Mouse (Mus musculus) hindbrain, embryonic 14.5 days (tissue): ENCODE results near the gene Rexo5. TPM values are rescaled to one million over a fixed set of nuclear protein-coding genes. Genes with fewer than 3 reads are reported as not detected.

Source experiments
- ATAC-seq: fragments of 200-750 bp; cut with Nextera tagmentation; 2 replicates; pipeline ENCODE4 v1.8.0; 2017; ENCODE audit warnings: moderate number of reproducible peaks, mild to moderate bottlenecking, moderate TSS enrichment, moderate library complexity; ENCODE audit not compliant: low FRiP score
- DNase-seq: peaks from one replicate; pipeline ENCODE4 v3.0.0-alpha.2; 2015; ENCODE audit warnings: low spot score
- H3K27ac ChIP-seq: fragments of 300-500 bp; sonication (generic); 2 replicates; pipeline ENCODE4 v1.5.1; 2014; ENCODE audit warnings: mild to moderate bottlenecking, moderate library complexity
- H3K27me3 ChIP-seq: fragments of 300-500 bp; sonication (generic); 2 replicates; pipeline ENCODE4 v1.6.1; 2014; ENCODE audit warnings: mild to moderate bottlenecking, low read length, mixed read lengths; ENCODE audit not compliant: control insufficient read depth, insufficient read depth
- H3K36me3 ChIP-seq: fragments of 300-500 bp; sonication (generic); replicated peaks from 2 replicates; pipeline ENCODE4 v1.6.1; 2014; ENCODE audit not compliant: control insufficient read depth, insufficient read depth
- H3K4me1 ChIP-seq: fragments of 300-500 bp; sonication (generic); replicated peaks from 2 replicates; pipeline ENCODE4 v1.6.1; 2014; ENCODE audit warnings: antibody characterized with exemption, low read length, mixed read lengths; ENCODE audit not compliant: control insufficient read depth, insufficient read depth
- H3K4me2 ChIP-seq: fragments of 300-500 bp; sonication (generic); replicated peaks from 2 replicates; pipeline ENCODE4 v1.6.1; 2014; ENCODE audit warnings: mild to moderate bottlenecking, moderate library complexity
- H3K4me3 ChIP-seq: fragments of 300-500 bp; sonication (generic); replicated peaks from 2 replicates; pipeline ENCODE4 v1.5.1; 2014; ENCODE audit warnings: mild to moderate bottlenecking, low read length
- H3K9ac ChIP-seq: fragments of 300-500 bp; sonication (generic); 2 replicates; pipeline ENCODE4 v1.6.1; 2014
- H3K9me3 ChIP-seq: fragments of 300-500 bp; sonication (generic); 2 replicates; pipeline ENCODE4 v1.6.1; 2016; ENCODE audit warnings: low read length; ENCODE audit not compliant: control insufficient read depth
- WGBS: fragments of 180-500 bp; shearing (Covaris S2); extraction: QIAGEN DNeasy Blood & Tissue Kit; methylation state at CpG from one replicate; pipeline ENCODE4 v1.1.7; 2014; 5-methylcytosine and 5-hydroxymethylcytosine counted together
- polyA plus RNA-seq: library from polyadenylated mRNA; unstranded; fragments of >200 nt; fragmentation: Nextera tagmentation; extraction: Ambion mirVana; gene quantifications from 2 replicates; pipeline ENCODE4 v1.2.1, GENCODE M21; 2014

Gene Rexo5
- polyA plus RNA-seq, 1 experiment from 2014 or later, result 9.1 TPM

DNA sequence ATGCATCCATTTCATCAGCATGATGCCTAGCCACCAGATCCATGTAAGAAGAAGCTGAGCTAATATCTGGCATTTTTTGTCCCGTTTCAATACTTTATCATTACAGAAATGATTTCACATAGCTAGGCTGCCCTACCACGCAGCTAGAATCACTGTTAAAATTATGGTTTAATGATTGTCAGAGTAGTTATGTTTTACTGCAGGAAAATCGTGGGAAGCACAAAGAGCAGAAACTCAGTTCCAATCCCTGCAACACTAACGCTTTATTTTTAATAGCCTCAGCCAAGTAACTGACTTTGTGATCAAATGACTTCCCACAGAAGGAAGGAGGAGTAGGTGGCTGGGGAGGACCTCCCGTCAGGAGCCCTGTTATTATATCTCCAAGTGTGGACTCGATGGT is 26.8 kb upstream of the Rexo5 start:
- Histone ChIP-seq H3K4me3 (no peak overlapping the region), H3K9ac (no peak overlapping the region), H3K4me2 (no peak overlapping the region), H3K4me1 (no peaks in the 10 kb centered on the region), H3K27me3 (no peaks in the 10 kb centered on the region), H3K27ac (no peak overlapping the region), H3K9me3 (no peaks in the 10 kb centered on the region), H3K36me3 (no peaks in the 10 kb centered on the region)
- 86% methylated on average over 6 of the region's 6 CpGs for WGBS
- no peak for DNase-seq
- no peak for ATAC-seq

DNA sequence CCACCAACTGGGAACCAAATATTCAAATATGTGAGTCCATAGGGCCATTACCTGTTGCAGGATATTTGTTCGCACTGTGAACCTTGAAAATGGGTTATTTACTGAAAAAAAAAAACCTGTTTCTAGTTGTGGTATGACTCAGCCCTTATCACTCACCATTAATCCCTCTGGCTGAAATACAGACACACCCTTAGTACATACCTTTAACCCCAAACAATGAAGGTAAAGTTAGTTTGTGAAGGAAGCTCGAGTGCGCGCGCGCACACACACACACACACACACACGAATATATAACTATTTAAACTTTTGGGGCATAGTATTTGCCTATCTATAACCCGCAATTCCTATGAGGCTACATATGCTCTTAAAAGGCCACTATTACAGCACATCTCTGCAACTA is 23.9 kb upstream of the Rexo5 start:
- no peaks in the 10 kb centered on the region for H3K27me3 ChIP-seq
- DNase-seq, result no peak
- no peak overlapping the region for H3K9ac ChIP-seq
- ATAC-seq, result no peak
- H3K9me3 ChIP-seq, result no peaks in the 10 kb centered on the region
- H3K27ac ChIP-seq, result no peak overlapping the region
- no peak overlapping the region for H3K4me2 ChIP-seq
- no peaks in the 10 kb centered on the region for H3K4me1 ChIP-seq
- H3K36me3 ChIP-seq, result no peaks in the 10 kb centered on the region
- H3K4me3 ChIP-seq, result no peak overlapping the region
- WGBS, result 95% methylated on average over 8 of the region's 8 CpGs

DNA sequence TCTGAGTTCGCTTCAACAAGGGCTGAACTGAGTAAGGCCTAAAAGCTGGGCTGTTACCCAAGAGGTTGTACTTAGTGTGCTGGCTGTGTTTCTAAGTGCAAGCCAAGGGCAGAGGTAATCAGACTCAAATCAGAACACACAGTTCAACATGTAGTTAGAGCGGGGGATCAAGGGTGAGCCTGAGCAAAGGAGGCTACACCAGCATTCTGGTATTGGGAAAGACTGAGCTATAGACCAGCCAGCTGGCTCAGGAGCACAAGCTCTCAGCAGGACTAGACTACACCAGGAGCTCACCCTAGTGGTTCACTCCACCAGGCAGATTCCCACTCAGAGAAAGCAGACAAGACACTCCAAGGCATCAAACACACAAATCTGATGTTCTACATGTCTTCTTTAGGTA is 10.4 kb upstream of the Rexo5 start:
- no peak overlapping the region for H3K4me2 ChIP-seq

GRCm38 (mm10) chr7:119784908-119785307 is 8.9 kb upstream of the Rexo5 start:
- no peak for ATAC-seq
- H3K36me3 ChIP-seq, result peaks cover 60% of the 10 kb centered on the region
- no peaks in the 10 kb centered on the region for H3K4me1 ChIP-seq

More for the DNA sequence above, 10.4 kb upstream of the Rexo5 start:
- Histone ChIP-seq H3K9ac (no peak overlapping the region), H3K36me3 (peaks cover 47% of the 10 kb centered on the region), H3K4me3 (no peak overlapping the region), H3K4me1 (no peaks in the 10 kb centered on the region), H3K27ac (no peak overlapping the region), H3K27me3 (no peaks in the 10 kb centered on the region), H3K9me3 (no peaks in the 10 kb centered on the region)
- DNase-seq, result no peak
- 96% methylated on average over 2 of the region's 2 CpGs for WGBS
- no peak for ATAC-seq

GRCm38 (mm10) chr7:119789024-119789423 is 4.8 kb upstream of the Rexo5 start:
- Histone ChIP-seq H3K4me1 (peaks cover 5% of the 10 kb centered on the region), H3K9me3 (no peaks in the 10 kb centered on the region), H3K36me3 (peaks cover 58% of the 10 kb centered on the region), H3K27me3 (no peaks in the 10 kb centered on the region), H3K27ac (no peak overlapping the region), H3K4me2 (no peak overlapping the region), H3K9ac (no peak overlapping the region), H3K4me3 (no peak overlapping the region)
- ATAC-seq (no peak), DNase-seq (no peak)
- WGBS, result 94% methylated on average over 3 of the region's 3 CpGs

More at GRCm38 (mm10) chr7:119784908-119785307, 8.9 kb upstream of the Rexo5 start:
- Histone ChIP-seq H3K9me3 (no peaks in the 10 kb centered on the region), H3K9ac (no peak overlapping the region), H3K4me2 (no peak overlapping the region), H3K27me3 (no peaks in the 10 kb centered on the region), H3K27ac (no peak overlapping the region), H3K4me3 (no peak overlapping the region)
- 98% methylated on average over 5 of the region's 5 CpGs for WGBS
- DNase-seq, result no peak

DNA sequence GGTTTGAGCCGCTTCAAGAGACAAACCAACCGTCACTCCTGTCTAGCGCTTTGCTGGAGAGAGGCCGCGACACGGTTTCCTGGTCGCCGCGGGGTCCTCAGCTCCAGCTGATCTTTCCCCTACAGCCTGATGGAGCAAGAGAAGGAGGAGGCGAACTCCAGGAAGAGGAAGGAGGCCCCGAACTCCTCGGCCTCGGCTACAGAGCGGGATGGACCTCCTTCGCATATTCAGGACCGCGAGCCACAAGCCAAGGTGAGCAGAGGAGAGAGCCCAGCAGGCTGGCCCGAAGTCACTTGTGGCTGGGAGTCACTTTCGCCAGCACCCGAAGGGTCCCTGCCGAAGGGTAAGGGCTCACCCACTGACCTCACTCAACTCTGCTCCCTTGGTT is 439 bp downstream of the Rexo5 start:
- Histone ChIP-seq H3K4me3 (peak overlapping the region; percentile 59), H3K9ac (peak overlapping the region; percentile 77), H3K36me3 (peaks cover 17% of the 10 kb centered on the region), H3K9me3 (no peaks in the 10 kb centered on the region), H3K27me3 (no peaks in the 10 kb centered on the region), H3K4me1 (peaks cover 9% of the 10 kb centered on the region), H3K4me2 (peak overlapping the region; percentile 72), H3K27ac (no peak overlapping the region)
- DNase-seq, result no peak
- WGBS, result 0% methylated on average over 21 of the region's 21 CpGs
- ATAC-seq, result peak; percentile 74

DNA sequence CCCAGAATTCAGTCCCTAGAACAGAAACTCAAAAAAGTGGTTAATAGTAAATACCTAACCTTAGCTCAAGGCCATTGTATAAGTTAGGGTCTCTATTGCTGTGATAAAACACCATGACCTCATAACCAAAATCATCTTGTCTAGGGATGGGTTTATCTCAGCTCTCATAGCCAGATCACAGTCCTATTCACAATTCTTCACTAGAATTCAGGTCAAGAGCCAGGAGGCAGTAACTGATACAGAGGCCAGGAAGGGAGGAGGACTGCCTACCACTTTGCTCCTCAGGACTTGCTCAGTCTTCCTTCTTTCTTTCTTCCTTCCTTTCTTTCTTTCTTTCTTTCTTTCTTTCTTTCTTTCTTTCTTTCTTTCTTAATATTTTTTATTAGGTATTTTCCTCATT is 1.5 kb downstream of the Rexo5 start:
- DNase-seq (no peak), ATAC-seq (no peak)
- no peak overlapping the region for H3K4me3 ChIP-seq
- no peaks in the 10 kb centered on the region for H3K27me3 ChIP-seq
- peak overlapping the region; percentile 36 for H3K4me2 ChIP-seq
- H3K27ac ChIP-seq, result no peak overlapping the region
- no peak overlapping the region for H3K9ac ChIP-seq
- H3K4me1 ChIP-seq, result peaks cover 9% of the 10 kb centered on the region
- peaks cover 7% of the 10 kb centered on the region; the same call in 1 of the 2 replicates for H3K36me3 ChIP-seq
- H3K9me3 ChIP-seq, result no peaks in the 10 kb centered on the region

DNA sequence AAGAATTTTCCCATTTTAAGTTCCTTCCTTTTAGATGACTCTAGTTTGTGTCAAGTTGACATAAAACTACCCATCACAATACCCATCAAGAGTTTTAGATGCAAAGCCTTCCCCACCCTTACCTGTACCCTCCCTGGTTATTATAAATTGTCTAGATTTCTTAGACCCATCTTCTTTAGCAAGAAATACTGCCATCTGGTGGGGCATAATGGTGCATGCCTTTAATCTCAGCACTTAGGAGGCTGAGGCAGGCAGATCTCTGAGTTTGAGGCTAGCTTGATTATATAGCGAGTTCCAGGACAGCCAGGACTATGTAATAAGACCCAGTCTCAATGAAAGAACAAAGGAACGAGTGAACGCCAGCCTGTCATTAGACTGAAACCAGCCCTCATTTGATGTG is 6.7 kb downstream of the Rexo5 start:
- no peak for ATAC-seq

DNA sequence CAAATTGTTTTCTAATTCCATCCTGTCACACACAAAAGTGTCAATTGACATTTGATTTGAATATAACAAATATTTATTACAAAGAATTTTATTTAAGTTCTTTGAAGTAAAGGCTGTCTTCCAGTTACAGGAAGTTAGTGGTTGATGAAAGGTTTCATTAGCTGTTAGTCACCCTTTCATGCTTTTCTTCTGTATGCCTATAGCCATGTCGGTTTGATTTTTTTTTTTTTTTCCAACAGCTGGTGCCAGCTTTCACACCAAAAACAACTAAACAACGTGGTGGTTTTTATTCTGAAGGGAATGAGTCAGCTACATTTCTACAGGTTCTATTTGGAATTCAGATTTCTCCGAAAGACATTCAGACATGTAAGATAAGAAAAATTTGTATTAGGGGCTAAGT is 7.2 kb downstream of the Rexo5 start:
- DNase-seq (no peak), ATAC-seq (no peak)
- WGBS, result 98% methylated on average over 3 of the region's 3 CpGs
- Histone ChIP-seq H3K36me3 (0 out of 2 replicates have a peak, but pooled peaks cover 4% of the 10 kb centered on the region), H3K4me3 (no peak overlapping the region), H3K9ac (no peak overlapping the region), H3K27ac (no peak overlapping the region), H3K27me3 (no peaks in the 10 kb centered on the region), H3K9me3 (no peaks in the 10 kb centered on the region), H3K4me1 (no peaks in the 10 kb centered on the region), H3K4me2 (no peak overlapping the region)

More for the DNA sequence above, 6.7 kb downstream of the Rexo5 start:
- Histone ChIP-seq H3K4me3 (no peak overlapping the region), H3K4me2 (no peak overlapping the region), H3K27ac (no peak overlapping the region), H3K9me3 (no peaks in the 10 kb centered on the region), H3K36me3 (0 out of 2 replicates have a peak, but pooled peaks cover 4% of the 10 kb centered on the region), H3K27me3 (no peaks in the 10 kb centered on the region), H3K9ac (no peak overlapping the region), H3K4me1 (no peaks in the 10 kb centered on the region)
- 100% methylated on average over 3 of the region's 3 CpGs for WGBS
- DNase-seq, result no peak

GRCm38 (mm10) chr7:119807396-119807795 is 13.6 kb downstream of the Rexo5 start:
- no peak overlapping the region for H3K9ac ChIP-seq
- WGBS, result 93% methylated on average over 5 of the region's 5 CpGs
- no peaks in the 10 kb centered on the region for H3K27me3 ChIP-seq
- H3K4me3 ChIP-seq, result no peak overlapping the region
- ATAC-seq (no peak), DNase-seq (no peak)
- H3K27ac ChIP-seq, result no peak overlapping the region
- H3K9me3 ChIP-seq, result no peaks in the 10 kb centered on the region
- H3K4me2 ChIP-seq, result no peak overlapping the region
- H3K4me1 ChIP-seq, result no peaks in the 10 kb centered on the region
- H3K36me3 ChIP-seq, result 0 out of 2 replicates have a peak, but pooled peaks cover 12% of the 10 kb centered on the region
